Mouse (Mus musculus): ENCODE data around the gene Ubap1l.
A peak's percentile ranks its signal among the peaks of the same experiment; 100 is the strongest.

Gene Ubap1l

GRCm38 (mm10) chr9:65374468-65375162 lies 13.8 kb downstream of the Ubap1l start:
- DNase-seq: no peak

GRCm38 (mm10) chr9:65375163-65375934 lies 14.5 kb downstream of the Ubap1l start:
- no peak for DNase-seq

- peak; percentile 42 for DNase-seq
Measured at GRCm38 (mm10) chr9:65381017-65381590, 20.3 kb downstream of the Ubap1l start.

GRCm38 (mm10) chr9:65382031-65382750 lies 21.4 kb downstream of the Ubap1l start:
- peak; percentile 23 for DNase-seq

GRCm38 (mm10) chr9:65382751-65383097 lies 21.9 kb downstream of the Ubap1l start:
- DNase-seq: peak; percentile 17

- DNase-seq: peak; percentile 62
Measured at GRCm38 (mm10) chr9:65384276-65384675, 23.4 kb downstream of the Ubap1l start.

- DNase-seq: peak; percentile 80
Measured at GRCm38 (mm10) chr9:65386373-65387140, 25.7 kb downstream of the Ubap1l start.

- no peak for DNase-seq
Measured at GRCm38 (mm10) chr9:65390752-65391612, 30.1 kb downstream of the Ubap1l start.

- DNase-seq: no peak
Measured at GRCm38 (mm10) chr9:65391613-65391964, 30.7 kb downstream of the Ubap1l start, which contains the start of gene Kbtbd13. Gene Kbtbd13, minus strand, starts transcription at chr9:65391652.

- DNase-seq: peak; percentile 86
Measured at GRCm38 (mm10) chr9:65392638-65393364, 32.0 kb downstream of the Ubap1l start.

GRCm38 (mm10) chr9:65393606-65394005 lies 32.8 kb downstream of the Ubap1l start:
- no peak for DNase-seq

GRCm38 (mm10) chr9:65394360-65394759 lies 33.5 kb downstream of the Ubap1l start:
- no peak for DNase-seq

GRCm38 (mm10) chr9:65398279-65398678 lies 37.4 kb downstream of the Ubap1l start, which contains the start of gene Rasl12:
Gene Rasl12, plus strand, starts transcription at chr9:65398506.
- peak; percentile 87 for DNase-seq

- DNase-seq: peak; percentile 79
Measured at GRCm38 (mm10) chr9:65399934-65400333, 39.1 kb downstream of the Ubap1l start.

- DNase-seq: peak; percentile 92
Measured at GRCm38 (mm10) chr9:65404331-65405183, 43.7 kb downstream of the Ubap1l start.

GRCm38 (mm10) chr9:65405184-65405449 lies 44.3 kb downstream of the Ubap1l start:
- DNase-seq: peak; percentile 48

- no peak for DNase-seq
Measured at GRCm38 (mm10) chr9:65407327-65407726, 46.5 kb downstream of the Ubap1l start.

- DNase-seq: no peak
Measured at GRCm38 (mm10) chr9:65407861-65408260, 47.0 kb downstream of the Ubap1l start.

GRCm38 (mm10) chr9:65408871-65409295 lies 48.0 kb downstream of the Ubap1l start:
- DNase-seq: peak; percentile 87

- DNase-seq: peak; percentile 55
Measured at GRCm38 (mm10) chr9:65410378-65410777, 49.5 kb downstream of the Ubap1l start.
